Mouse (Mus musculus) regulatory T cell (primary cell): ENCODE data around the gene Tmed8.
"Not testable (repeated sequence)": the region's sequence is repeated elsewhere in the genome, so short reads cannot be mapped to it uniquely, and the experiment has no call there.

ENCODE experiments used
- in situ Hi-C: fragments of 300-600 bp; cut with MboI, MseI; formaldehyde crosslinking; loops from one replicate; pipeline ENCODE4 v1.15.1; 2025; ENCODE audit warnings: high pct_unique_total_duplicates

Tmed8 gene

DNA sequence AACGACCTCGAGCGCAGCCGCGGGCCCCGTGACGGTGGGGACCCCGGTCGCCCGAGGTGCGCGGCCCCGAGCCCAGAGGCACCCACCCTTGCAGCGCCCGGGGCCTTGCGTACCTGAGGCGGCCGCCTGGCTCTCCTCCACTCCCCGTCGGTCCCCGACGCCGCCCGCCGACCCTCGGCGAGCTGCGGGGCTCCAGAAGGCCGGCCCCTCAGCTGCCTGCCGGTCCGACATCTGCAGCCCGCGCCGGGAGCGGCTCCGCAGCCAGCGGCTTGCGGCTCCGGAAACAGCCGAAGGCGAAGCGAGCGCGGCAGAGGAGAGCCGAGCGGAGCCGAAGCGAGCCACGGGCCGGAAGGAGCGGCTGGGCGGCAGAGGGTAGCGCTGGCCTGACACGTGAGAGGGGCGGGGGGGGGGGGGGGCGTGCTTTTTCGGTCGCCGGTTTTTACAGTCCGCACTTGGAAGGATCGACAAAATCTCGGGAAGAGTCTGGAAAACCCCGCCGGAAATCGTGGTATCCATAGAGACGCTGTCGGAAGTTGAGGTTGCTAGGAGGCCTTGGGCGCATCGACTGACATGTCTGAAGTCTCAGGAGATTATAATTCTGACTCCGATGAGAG is at the start of gene Tmed8:
TSS of gene Tmed8 (minus strand) at position 482 of the 614 bp plus-strand sequence.
- in situ Hi-C loops, result loop anchor here (5.0 kb wide), 2 partner anchors 48 to 62 kb away; no protein-coding TSS in a partner anchor

DNA sequence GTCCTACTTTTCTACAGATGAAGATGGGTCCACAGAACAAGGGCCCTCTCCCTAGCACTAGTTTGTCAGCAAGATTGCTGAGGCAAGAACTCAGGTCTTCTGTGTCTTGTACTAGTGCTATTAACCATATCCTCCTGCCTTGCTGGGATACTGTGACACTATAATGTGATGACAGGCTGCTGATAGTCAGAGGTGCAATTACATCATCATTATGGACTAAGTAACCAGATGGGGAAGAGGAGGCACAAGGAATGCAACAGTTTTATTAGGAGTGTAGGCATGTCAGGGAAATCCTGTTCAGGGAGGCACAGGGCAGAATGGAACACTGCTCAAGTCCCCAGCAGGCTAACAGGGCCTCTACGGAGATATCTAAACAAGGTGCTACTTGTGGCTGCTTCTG is 38.4 kb upstream of the Tmed8 start, which contains the start of gene Noxred1:
TSS of gene Noxred1 (minus strand) at position 101 of the 400 bp plus-strand sequence.
- in situ Hi-C loops, result no loop called here

DNA sequence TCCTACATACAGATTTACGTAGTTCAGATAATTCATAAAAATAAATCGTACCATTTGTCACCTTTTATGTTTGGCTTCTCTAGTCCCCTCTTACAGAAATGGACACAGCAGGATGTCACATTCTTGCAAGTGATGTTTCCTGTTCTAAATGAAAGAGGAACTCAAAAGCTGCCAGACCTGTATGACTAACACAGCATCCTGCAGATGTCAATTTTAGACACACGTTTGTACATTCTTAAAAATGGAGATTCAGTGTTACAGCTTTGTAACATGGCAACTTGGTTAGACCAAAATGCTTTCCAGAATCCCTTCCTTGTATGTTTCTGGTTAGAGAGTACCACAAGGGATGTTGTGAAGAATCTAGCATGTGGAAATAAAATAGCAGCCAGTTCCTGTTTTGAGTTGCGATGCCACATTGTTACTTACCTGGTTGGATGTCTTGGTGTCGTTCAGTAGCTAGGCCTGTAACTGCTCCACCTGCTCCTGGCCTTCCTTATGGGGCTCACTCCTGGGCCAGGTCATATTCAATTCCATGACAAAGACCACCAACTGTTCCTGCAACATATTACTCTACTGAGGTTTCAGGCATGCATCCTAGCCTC is 36.7 kb upstream of the Tmed8 start:
- in situ Hi-C loops, result no loop called here

DNA sequence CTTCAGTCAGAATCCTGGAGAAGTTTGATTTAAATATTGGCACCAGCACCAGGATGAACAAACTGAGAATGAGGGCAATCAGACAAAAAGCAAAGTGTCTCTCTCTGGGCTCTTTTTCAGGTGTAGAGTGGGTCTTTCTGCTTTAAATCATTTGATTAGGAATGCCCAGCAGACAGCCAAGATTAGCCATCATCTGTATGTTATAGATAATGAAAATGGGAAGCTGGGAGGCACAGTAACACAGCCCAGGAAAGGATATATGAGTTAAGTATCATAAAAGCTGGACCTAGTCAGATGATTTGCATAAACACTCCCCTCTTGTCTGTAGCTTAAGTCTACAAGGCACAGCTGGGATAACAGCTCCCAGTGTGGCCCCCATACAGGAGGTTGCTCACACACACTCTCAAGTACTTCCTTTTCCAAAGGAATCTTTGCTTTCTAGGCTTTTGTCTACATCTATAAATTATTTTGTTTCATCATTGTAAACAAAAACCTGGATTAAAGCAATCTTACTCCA is 30.2 kb upstream of the Tmed8 start:
- in situ Hi-C loops, result no loop called here

DNA sequence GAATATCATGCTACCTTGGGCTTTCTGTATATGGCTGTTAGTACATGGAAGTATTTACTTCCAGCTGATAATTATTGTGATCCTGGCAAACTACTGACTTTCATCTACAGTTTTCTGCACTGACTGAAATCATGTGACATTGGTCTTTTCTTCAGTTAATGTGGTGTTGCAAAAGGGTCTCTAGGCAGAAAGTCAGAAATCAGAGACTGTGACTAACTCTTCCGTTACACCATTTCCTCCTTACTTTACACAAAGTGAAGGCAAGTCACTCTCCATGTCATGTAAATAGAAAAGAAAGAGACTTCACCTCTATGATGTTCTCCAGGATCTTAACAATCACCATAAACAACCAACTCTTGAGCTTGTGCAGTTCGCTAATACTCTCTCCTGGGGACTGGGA is 29.4 kb upstream of the Tmed8 start:
- in situ Hi-C loops, result no loop called here

DNA sequence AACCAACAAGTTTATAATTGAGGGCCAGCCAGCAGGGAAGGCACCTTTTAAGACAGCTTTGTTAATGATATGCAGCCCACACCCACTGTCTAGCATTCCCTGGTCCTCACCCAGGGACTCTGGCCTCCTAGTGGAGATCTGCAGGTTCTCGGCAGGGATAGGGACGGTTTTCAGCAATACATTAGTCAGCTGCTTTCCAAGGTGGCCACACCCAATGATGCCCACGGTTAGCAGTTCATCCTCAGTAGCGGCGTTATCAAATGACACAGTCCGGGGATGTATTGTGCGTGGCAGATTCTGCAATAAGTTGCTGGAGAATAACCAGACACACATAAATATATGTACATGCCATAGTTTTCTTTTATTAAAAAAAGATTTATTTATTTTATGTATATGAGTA is 26.5 kb upstream of the Tmed8 start:
- in situ Hi-C loops, result no loop called here

DNA sequence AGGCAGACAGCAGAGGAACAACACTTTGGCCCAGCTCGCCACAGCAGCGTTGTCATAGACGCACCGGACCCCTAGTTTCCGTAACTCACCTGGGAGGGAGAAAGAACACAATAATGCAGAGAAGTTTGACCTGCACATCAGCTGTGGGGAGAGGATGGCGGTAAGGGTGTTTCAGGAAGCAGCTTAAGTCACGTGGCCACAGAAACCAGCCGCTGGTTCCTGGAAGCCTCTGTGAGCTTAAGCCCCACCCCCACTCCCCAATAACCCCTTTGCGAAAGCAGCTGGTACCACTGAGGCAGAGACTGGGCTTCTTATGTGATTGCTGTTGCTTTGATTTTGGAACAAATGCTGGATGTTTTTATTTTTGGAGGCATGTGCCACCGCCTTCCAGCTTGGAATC is 24.7 kb upstream of the Tmed8 start:
- in situ Hi-C loops, result no loop called here

DNA sequence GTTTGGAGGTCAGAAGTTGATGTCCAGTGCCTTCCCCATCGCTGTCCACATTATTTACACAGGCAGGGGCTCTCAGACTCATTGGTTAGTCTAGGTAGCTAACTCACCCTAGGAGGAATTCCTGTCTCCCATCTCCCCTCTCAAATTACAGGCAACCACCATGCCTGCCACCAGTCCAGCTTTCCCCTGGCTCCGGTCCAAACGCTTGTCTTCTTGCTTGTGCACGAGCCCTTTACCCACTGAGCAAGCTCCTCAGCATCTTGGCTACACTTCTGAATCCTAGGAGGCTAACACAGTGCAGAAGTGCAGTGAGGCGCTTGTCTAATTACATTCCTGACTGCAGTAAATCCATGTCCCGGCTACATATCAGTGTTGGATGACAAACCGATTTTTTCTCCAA is 19.1 kb upstream of the Tmed8 start:
- in situ Hi-C loops, result no loop called here

DNA sequence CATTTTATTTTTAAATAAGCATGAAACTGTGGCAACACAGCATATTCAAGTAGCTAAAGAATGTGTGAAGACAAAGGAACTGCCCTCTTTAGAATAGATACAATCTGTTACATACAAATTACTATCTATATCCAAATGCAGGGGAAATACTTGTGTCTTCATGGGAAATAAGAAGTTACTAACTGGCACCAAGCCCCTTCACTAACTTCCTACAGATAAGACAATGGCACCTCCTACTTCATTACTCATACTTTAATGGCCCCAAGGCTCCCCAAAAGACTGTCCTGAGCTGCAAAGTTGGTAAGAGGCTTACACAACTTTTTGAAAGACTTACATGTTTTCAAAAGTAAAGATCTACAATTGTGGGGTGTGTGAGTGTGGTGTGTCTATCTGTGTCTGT is 17.3 kb upstream of the Tmed8 start:
- in situ Hi-C loops, result no loop called here

DNA sequence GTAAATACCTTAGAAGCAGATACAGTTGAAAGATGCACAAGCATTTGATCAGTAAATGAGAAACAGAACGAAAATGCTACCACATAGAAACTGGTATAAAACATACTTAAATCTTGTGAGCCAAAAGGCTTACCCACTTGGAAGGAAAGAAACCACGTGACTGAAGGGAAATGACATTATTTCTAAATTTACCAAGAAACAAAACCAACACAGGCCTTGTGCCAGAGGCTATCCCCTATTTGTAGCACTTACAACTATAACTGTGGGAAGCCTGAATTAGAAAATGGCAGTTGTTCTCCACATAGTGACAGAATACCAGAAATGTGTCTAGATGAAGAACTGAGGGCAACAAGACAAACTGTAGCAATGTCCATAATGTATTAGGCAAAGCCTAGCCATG is 15.8 kb upstream of the Tmed8 start:
- in situ Hi-C loops, result no loop called here

DNA sequence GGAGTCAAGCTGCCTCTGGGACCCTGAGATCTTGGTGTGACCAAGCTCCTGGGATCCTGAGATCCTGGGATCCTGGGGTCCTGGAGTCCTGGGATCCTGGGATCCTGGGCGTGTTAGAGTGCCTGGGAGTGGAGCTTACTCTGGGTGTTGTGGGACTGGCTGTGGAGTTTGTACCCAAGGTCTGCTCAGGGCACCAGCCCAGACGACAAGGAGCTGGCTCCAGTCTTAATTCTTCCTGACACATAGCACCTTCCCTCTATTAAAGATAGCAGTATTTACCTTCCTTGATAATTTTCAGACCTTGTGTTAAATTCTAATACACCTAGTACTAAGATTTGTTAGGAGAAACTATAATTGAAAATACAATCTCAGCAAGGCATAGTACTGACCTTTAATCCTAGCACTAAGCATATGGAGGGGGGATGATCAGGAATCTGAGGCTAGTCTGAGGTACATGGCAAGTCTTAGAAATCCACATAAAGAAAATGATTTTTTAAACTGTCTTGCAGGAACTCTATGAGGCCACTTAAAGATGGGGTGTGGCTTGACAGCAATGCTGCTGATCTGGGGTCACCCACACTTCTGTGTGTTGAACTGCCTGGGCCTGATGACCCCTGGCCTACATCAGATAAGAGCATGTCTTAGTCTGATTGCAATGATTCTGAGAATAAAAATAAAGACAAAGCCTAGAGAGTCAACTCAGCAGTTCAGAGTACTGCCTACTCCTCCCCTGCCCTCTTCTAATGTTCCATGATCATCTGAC is 12.8 kb upstream of the Tmed8 start:
- in situ Hi-C loops, result no loop called here

DNA sequence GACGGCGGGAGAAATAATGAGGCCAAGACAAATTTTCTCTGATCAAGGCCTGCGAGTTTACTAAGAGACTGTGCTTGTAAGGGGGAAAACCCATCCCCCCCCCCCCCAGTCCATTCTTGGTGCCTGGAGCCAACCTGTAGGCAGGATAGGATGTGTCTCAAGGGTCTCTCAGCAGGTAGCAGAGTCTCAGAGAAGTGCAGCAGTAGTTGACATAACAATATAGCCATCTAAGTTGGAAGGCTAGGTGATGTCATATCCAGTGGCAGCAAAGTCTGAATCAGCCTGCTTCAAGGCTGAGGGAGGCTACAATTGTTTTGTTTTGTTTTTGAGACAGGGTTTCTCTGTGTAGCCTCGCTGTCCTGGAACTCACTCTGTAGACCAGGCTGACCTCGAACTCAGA is 5.5 kb upstream of the Tmed8 start:
- in situ Hi-C loops, result not testable (repeated sequence)

DNA sequence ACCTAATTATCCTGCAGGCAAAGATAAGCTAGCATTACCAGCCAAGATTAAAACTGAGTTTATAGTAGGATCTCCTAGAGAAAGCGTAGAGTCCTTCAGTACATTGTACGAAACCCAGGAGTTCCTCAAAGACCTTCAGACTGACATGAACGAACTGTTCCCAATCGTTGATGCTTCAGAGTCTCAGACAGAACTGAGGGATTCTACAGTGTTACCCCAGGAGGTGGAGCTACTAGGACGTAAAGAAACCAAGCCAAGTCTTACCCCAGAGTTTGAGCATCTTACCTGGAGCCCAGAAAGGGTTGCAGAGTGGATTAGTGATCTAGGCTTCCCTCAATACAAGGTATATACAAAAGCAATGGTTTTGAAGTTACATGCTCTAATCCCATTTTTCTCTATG is 1.4 kb upstream of the Tmed8 start:
- in situ Hi-C loops, result loop anchor here (5.0 kb wide), 2 partner anchors 49 to 61 kb away; no protein-coding TSS in a partner anchor

DNA sequence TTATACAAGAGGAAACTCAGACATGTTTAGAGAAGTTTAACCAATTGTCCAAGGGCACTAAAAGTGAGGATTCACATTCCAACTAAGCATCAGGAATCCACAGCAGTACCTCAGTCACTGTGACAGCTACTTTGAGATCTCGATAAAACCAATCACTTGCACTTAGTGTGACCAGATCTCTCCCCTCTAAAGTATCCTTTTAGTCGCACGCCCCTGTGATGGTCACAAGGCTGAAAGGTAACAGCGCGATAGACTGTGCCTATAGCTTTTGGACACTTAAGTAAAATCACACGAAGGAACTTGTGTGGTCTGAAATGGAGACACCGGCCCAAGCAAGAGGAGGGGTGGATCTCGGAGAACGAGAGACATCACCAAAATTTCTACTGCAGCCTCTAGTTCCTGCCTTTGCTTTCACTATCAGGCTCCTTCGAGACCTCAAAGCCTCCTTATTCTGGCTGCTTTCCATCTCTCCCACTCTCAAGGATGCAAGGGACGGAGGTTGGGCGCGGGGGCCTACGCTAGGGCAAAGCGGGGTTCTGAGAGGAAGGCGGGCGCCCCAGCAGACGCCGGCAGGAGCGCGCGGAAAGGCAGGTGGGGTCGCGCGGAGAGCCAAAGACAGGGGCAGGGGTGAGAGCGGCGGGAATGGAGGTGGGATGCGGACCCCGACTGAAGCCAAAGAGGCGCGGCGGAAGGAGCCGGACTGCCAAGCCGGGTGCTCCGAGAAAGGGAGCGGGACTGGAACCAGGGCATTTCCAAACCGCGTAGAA is 865 bp downstream of the Tmed8 start, which contains the start of gene Samd15:
TSS of gene Samd15 (plus strand) at position 518 of the 767 bp plus-strand sequence.
- in situ Hi-C loops, result no loop called here

DNA sequence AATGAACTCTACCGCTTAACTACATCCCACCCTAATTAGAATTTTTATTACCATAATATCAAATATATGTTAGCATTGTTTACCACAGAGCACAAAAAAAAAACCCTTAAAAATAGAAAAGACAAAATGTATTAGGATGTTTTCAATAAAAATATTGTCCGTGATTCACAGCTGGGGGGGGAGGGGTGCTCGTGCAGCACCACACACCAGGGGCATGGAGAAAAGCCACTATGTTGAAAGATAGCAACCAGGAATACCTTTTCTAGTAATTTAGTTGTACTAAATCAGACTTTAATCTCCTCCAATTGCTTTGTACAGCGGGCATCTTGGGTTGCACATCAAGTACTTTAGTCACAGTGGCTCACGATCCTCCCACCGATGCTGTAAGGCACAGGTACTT is 1.5 kb downstream of the Tmed8 start:
- in situ Hi-C loops, result no loop called here

DNA sequence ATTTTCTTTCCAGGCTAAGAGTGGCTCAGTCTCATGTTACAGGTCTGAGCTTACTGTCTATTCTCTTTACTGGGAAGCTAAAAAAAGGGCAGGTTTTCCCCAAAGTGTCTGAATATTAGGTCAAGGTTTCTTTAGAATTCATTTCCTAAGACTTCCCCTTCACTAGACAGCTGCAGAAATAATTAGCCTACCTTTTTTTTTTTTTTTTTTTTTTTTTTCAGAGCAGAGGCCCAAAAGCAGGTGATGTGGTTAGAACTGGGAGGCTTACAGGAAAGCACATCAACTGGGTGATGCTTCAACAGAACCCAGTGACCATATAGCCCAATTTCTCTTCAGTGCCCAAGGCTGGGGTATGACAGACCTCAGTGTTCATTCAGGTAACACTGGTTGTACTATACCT is 3.9 kb downstream of the Tmed8 start:
- in situ Hi-C loops, result no loop called here

DNA sequence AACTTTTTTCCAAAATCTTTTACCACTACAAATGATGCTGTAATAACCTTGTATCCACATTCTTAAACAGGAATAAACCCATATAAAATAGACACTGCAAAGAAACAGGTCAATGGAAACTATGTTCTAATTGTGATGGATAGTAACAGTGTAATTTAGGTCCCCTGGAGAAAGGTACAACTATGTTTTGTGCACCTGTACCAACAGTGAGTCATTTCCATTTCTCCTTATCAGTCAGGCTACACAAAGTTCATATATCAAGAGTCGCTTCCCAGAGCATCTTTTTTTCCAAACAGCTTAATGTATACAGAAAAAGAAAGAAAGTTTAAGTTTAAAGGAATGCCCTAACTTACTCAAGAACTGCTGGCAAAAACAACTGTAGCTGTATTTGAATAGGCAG is 5.2 kb downstream of the Tmed8 start:
- in situ Hi-C loops, result no loop called here

DNA sequence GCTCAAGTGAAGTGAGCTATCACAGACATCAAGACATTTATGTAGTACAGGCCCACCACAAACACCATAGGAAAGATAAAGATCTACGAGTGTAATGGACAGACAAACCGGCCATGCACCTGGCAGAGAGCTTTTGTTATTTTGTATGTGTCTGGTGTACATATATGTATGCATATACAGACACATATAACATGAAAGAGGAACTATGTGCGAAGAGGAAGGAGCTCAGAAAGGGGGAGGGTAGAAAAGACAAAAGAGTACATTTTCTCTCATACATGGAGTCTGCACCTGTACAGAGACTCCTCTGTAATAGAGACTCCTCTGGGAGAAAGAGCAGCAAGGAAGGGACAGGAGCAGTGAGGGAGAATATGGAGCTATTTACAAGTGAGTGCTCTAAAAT is 7.2 kb downstream of the Tmed8 start:
- in situ Hi-C loops, result no loop called here

DNA sequence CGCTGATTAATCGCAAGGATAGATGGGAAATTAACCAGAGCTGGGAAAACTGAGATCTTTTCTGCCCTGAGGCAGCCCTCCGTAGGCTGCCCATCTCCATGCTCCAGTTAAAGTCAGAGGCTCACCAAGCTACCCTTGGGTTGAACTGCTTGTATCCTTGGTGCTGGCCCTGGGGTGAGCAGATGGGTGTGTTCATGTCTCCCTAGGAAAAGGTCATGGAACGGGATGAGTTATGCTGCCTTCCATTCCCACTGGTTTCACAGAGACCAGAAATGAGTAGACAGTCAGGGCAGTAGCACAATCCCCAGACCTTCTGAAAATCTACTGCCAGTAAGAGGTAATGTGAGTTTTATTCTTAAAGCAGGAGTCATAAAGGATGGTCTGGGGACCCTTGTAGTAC is 22.6 kb downstream of the Tmed8 start:
- in situ Hi-C loops, result no loop called here

DNA sequence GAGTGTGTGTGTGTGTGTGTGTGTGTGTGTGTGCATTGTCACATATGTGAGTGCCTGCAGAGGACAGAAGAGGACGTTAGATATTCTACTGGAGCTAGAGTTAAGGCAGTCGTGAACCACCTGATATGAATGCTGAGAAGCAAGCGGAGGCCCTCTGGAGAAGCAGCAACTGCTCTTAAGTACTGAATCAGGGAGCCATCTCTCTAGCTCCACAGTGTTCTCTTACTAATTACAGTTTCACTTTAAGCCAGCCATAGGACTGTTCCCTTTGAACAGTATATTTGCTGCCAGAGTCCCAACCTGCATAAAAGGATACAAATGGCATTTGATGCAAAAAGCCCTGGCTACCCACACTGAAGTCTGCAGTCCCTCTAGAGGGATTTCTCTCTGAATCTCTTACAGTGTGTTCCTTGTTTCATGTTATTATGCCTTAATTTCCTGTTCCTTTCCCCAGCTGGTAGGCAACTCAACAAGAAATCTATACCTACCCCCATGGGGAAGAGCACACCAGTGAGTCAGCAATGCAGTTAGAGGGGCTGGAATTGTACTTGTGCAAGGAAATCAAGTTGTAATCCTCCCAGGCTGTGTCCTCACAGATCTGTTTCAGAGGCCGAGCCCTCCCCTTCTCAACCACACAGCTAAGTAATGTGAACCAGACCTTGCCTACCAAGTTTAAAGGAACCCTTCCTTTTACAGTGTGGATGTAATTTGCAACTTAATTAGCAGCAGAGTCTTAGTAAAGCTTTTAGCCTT is 24.9 kb downstream of the Tmed8 start:
- in situ Hi-C loops, result no loop called here

DNA sequence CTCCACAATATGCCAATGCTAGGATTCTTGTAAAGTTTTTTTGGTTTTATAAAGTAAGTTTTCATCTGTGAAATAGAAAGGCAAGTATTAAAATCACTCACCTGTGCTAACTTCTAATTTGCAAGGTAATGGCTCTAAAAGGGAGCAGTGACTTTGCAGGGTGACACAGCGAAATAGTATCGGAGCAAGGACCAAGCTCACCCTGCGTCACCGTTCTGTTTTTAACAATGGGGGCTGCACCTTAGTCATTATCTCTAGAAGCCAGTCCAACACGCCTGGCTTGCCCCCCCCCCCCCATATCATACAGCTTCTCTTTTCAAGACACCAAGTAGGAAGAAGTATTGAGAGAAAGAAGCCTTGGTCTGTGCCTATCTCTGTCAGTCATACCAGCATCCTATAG is 39.4 kb downstream of the Tmed8 start:
- in situ Hi-C loops, result no loop called here
